Mouse (Mus musculus) megakaryocyte progenitor cell, adult 5-6 weeks (primary cell): ENCODE results near the gene Teddm1a. TPM values are rescaled to one million over a fixed set of nuclear protein-coding genes. Genes with fewer than 3 reads are reported as not detected.
"Not testable (repeated sequence)": the region's sequence is repeated elsewhere in the genome, so short reads cannot be mapped to it uniquely, and the experiment has no call there.

Experiments used
- ATAC-seq: replicated peaks from 2 replicates; pipeline ENCODE4 v1.8.0; 2016; ENCODE audit warnings: mild to moderate bottlenecking, moderate TSS enrichment, inconsistent platforms; ENCODE audit not compliant: poor library complexity
- total RNA-seq, 2 experiments: library from RNA; stranded (forward) in 1 of 2; stranded (reverse) in 1 of 2; fragments of 157-497, 149-512 nt in 1 of 2; fragments of 200-1000 nt in 1 of 2; gene quantifications; 2 replicates each; pipeline versions ENCODE4 v1.2.3 to v1.2.4; 2015 to 2017

Gene Teddm1a
- total RNA-seq (2015) (not detected in 2 replicates), total RNA-seq (2017) (not detected in 2 replicates)

DNA sequence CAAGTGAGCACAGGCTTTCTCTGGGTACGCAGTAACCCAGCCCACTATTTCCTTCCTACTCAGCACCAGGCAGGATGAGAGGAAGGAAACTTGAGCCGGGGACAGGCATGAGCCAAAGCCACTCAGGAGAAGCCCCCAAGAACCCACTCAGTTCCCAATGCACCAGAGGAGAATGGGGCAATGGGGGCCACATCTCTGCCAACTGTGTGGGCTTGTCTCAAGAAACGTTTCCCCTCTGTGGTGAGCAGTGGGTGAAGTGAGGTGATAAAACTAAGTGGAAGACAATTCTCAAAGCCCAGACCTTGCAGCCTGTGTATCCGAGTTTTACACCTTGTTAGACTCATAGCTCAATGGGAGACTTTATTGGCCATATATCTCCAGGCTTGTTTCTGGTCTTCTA, at the start of gene Teddm1a:
TSS of gene Teddm1a (plus strand) at position 301 of the 400 bp plus-strand sequence.
- 0 out of 2 replicates have a peak, but pooled peaks have one; percentile 6 for ATAC-seq

DNA sequence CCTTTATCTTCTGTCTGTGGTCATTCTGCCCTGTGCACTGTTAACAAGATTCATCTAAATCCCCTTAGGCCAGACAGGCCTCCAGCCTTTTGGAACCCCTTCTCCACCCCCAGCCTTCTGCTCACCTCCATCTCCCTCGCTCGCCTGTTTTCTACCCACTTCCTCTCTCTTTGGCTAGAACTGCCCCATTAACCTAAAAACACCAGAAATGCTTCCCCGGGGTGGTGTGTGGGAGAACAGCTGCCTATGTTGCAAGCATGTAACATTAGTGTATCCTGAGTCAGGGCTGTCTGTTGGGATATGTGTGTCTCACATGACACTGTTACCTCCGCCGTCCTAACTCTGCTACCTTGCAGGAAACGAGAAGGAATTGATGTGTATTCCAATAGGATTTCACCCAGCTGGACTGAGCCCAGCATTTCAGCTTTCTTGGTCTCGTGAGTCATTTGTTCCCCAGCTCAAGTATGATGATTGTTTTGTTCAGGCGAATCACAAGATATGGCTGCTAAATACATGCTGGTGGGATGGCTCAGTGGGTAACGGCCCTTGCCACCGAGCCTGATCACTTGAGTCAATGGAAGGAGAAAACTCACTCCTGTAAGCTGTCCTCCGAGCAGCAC, 49.3 kb upstream of the Teddm1a start:
- ATAC-seq = peak; percentile 68

DNA sequence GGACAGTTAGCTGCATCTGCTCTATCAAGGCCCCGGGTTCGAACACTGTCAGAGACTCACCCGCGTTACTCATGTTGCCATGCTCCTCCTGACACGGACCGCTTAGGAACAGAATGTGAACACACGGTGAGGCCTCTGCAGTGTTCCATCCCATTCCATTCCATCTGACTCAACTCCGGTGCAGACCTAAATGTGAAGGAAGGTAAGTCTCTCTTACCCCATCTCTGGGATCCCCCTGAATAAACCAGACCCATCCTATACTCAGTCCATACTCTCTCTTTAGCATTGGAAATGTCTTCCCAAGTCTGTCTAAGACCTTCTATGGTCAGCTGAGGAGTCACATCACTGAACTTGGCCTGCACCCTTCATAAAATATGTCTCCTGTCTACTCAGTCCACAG, 47.5 kb upstream of the Teddm1a start, which contains the start of gene Rgsl1:
TSS of gene Rgsl1 (minus strand) at position 101 of the 400 bp plus-strand sequence.
- ATAC-seq = no peak

DNA sequence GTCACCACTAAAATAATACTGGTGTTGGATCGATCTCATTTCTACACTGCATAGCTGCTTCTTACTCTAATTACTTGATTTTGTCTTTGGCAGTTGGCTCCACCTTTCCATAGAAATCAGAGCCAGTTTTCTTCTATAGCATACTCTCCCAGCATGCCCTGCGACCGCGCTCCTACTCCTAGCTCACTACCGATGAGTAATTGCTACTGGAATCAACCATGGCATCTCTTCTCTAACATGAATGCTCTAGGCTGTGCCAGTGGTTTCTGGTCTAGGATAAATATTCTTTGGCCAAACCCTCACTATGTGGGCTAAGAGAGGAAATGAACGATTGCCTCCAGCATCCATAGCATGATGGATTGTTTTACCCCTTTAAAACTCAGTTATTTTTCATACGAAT, 45.1 kb upstream of the Teddm1a start:
- ATAC-seq = no peak

DNA sequence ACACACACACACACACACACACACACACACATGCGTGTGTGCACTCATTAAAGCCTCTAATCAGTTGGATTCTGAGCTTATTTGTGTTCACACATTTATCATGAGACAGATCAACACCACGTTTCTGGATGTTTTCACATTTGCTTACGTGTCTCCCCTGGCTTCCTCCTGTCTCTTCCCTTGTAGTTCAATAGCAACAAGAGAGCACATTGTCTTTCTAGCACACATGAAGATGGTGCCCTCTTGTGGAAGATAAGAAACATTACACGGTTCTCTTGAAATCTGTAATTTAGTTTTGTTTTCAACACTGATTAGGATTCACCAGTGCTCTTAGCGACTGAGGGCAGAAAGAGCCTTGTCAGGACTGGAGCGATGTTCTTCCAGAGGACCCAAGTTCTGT, 44.7 kb upstream of the Teddm1a start:
- peak; percentile 88 for ATAC-seq

DNA sequence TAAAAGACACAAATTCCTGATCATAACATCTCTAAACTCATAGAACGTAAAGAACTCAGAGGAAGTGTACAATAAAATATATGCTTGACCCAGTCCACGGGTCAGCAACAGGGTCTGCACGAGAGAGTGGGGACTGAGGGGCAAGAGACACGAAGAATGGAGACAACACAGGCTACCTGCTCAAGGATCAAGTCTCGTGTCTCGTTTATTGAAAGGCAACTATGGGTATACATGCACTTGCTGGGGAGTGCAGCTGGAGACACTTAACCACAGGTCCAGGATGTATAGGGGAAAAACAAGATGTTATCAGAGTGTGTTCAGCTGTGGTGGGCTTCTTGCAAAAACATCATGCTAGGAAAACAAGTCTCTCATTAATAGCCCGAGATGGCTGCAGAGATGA, 38.8 kb upstream of the Teddm1a start:
- ATAC-seq = not testable (repeated sequence)

DNA sequence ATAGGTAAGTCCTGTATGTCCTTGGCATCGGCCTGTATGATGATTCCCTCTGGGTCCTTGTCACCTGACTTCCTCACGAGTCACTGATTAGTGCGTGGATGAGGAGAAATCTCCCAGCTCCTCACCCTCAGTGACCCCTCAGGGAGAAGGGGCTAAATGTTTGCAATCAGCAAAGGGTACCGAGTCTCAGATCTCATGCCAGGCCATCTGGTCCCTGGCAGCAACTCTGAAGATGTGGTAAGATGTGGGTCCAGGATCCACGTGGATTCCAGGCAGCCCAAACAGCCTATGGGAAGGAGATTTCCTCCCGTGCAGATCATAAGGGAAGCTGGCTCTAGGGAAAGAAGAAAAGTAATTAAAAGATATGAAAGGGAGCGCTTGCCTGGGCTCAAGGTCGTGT, 35.6 kb upstream of the Teddm1a start:
- ATAC-seq = no peak

DNA sequence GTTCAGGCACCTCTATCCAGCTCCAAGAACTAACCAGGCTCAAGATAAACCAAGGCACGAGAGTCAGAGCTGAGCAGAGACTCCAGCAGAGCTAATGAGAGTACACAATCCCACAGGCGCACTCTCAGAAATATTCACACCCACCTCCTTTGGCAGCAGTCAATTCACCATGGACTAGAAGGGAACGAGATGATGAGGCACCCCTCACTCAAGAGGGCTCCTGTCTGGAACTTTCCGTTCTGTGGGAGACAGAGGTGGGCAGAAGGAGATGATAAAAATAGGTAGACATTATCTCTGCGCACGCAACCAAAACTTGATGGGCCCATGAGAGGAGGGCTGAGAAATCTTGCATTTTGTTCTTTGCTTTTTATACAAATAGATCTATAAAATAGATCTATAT, 17.5 kb upstream of the Teddm1a start, which contains the start of gene Teddm1b:
TSS of gene Teddm1b (plus strand) at position 301 of the 400 bp plus-strand sequence.
- no peak for ATAC-seq

DNA sequence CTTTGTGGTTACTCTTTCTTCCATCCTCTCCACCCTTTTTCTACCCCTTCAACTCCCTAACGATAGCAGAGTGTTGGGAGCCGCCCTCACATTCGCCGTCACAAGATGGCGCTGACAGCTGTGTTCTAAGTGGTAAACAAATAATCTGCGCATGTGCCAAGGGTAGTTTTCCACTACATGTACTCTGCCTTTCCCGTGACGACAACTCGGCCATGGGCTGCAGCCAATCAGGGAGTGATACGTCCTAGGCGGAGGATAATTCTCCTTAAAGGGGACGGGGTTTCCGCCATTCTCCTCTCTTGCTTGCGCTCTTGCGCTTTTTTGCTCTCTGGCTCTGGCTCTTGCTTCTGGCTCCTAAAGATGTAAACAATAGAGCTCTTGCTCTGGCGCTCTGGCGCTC, 11.2 kb upstream of the Teddm1a start:
- ATAC-seq = not testable (repeated sequence)

DNA sequence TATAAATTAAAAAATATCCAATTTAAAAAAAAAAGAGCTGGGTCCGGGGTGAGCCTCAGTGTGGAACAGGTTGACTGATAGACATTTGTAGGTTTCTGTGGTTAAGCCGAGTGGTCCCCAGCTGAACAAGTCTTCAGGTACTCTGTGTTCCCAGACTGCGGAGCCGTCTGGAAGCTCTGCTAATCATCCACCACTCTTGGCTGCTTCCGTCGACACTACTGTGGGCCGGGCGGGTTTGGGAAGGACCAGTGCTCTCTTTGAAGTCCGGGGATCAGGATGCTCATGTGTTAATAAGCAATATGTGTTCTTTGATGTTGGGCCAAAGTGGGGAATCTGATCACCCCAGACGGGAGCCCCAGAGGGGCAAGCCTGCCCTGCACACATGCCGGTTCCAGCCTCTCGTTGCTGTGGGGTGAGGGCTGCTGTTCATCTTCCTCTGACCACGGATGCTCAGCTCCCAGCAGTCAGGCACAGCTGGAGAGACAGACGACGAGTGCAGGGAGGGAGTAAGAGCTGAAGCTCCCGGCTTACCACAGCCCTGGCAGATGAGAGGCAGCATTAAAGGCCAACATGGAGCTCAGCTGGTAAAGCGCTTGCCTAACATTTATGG, 5.4 kb upstream of the Teddm1a start:
- no peak for ATAC-seq

DNA sequence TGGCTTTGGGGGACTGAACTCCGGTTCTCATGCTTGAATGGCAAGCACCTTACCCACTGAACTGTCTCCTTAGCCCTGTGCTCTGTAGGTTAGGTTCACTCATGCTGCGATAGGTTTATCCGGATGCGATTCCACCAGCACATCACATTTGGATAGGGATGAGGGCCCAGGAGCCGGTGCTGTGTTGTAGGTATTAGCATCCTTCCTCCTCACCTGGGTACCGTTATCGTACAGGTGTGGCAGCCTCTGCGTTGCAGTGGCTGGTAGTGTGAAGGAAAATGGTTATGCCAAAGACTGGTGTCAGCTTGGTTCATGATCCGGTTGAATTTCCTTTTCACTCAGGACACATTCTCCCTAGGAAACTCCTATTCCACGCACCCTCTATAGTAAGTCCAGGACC, 1.4 kb upstream of the Teddm1a start:
- no peak for ATAC-seq

DNA sequence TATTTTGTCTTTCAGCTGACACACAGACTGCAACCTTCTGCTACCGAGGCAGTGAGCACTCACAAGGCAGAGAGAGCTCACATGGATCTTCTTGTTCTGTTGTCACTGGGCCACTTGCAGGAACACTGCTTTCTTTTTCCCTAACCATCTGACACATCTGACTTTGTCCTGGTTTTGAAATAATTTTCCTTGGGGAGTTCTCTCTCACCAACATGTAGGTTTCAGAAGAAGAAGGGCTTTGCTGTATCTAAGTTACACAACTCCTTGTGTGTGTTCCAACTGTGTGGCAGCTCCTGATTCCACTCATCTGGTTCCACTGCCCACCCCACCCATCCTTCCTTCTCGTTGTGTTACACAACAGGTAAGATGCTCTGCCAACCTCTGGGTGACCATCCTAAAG, 2.2 kb downstream of the Teddm1a start:
- ATAC-seq = no peak

DNA sequence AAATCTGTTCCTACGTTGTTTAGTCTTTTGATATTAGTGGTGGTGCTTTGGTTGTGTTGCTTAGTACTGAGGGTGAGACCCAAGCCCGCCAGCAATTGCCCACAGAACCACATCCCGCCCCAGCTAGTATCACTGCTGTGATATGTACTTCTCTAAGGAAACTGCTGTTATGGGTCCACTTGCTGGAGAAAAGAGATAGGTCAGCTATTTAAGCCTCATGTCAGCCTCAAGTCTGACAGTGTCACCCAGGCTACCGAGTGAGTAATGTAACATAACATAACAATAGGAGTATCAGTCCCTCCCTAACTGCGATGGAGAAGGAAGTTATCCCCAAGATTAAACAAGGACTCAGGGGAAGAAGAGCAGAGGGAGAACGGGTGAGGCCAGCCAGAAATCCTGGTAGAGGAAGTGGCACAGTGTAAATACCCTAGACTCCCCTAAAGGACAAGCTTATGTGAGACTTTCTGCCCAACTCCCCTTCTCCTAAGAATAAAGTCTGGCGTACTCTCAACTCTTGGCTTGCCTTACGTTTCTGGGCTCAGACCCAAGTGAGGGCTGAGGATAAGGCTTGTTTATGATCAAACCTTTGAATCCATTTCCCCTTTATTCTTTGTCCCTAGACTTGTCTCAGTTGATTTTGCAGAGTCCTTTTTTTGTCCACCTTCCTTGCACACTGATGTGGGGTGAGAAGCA, 2.8 kb downstream of the Teddm1a start:
- ATAC-seq = no peak; the same call in 1 of the 2 replicates

DNA sequence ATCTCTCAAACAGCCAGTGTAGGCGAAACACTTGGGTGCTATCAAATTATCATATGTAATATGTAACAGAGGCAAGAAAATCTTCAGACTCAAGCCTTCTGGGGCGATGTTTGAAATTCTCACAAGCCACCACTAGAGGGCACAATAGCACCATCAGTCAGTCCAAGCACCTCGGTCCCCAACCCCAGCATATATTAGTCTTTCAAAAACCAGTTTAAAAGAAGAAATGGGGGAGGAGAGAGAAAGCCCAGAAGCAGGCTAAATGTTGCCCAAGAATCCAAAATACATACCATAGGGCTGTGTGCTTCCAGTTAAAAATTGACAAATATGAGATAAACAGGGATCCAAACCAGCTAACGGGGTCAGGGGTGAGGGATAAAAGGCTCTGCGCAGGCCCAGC, 3.4 kb downstream of the Teddm1a start:
- peak; percentile 55 for ATAC-seq

DNA sequence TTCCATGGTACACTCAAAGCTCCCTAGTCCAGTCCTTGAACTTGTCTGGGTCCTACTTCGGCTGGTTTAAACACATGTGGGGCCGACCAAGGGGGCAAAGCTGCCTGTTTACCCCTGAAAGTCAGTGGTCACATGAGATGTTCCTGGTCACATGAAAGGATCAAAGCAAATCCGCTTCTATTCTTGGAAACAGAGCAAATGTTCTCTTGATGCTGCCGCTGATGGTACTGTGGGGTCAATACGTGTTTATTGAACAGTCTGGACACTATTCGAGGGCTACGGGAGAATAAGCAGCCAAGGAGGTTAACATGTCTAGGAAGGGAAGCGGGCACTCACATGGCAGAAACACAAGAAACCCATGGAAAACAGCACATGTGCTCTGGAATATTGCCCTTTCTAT, 5.7 kb downstream of the Teddm1a start:
- ATAC-seq = no peak

DNA sequence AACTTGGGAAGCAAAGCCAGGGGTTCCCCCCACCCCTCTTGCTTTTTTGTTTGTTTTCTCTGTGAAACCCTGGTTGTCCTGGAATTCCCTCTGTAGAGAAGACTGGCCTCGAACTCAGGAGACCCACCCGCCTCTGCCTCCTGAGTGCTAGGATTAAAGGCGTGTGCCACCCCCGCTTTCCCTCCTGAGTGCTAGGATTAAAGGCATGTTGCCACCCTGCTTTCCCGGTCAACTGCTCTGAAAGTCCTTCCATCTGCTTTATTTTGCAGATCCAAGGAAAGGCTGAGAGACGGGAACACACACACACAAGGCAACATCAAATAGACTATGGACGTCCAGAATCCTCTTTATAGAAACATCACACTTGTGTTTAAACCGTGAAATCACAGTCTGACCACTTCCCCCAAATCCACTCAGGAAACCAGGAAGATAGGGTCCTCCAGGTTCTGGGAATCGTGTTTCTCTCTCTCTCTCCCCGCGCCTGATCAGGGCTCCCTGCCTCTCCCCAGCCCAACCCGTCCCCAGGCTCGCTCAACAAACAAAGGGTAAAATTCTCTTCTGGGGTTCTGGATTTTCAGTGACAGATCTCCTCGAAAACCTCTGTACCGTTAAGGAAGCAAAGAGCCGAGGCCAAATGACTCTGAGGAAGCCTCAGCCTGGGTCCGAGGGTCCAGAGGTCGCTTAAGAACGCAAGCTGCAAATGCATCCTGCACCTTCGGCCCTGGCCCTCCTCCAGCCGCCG, 7.6 kb downstream of the Teddm1a start:
- no peak for ATAC-seq

DNA sequence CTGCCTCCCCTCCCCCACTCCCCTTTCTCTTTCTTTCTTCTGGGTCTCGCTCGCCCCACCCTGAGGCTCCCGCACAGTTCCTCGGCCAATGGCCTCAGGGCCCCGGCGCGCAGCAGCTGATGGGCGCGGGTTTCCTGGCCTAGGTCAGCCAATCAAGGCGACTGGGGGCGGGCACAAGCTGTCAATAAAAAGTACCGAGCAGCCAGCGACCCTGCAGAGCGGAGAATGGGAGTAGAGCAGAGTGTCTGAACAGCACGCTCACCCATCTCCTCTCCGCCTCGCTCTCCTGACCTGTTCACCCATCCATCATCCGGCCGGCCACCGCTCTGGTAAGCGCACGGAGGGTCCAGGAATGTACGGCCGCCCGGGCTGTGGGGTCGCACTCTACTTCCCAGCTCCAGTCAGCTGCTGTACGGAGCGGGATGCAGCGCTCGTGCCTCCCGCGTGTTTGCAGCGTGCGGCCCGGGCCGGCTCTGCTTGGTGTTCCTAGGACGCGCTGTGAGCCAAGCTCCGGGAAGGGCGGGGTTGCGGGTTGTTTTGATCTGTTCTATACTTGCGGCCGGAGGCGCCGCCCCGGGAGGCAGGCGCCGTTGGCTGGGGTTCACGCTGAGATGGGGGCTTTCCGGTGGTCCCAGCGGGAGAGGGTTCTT, 8.3 kb downstream of the Teddm1a start, which contains the start of the genes Glul and Teddm2:
TSS of gene Glul (plus strand) at position 214 of the 650 bp plus-strand sequence.
TSS of gene Teddm2 (minus strand) at position 498 of the 650 bp plus-strand sequence.
- ATAC-seq = peak; percentile 79

DNA sequence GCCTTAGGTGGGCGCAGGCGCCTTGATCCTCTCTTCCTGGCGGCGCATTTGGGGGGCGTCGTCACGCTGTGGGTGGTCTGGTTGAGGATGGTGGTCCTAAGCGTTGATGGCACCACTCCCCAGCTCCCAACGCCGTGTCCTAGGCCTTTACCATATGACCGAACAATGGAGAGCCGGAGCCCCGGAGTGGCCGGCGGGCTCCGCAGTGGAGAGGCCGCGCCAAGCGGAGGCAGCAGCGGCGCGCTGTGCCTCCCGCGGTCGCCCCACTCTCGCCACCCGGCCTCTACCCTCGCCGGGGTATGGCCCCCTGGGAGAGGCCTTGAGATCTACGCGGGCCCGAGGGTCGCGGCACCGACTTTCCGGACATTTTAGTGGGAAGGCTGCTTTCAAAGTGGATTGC, 8.8 kb downstream of the Teddm1a start:
- ATAC-seq = peak; percentile 17

DNA sequence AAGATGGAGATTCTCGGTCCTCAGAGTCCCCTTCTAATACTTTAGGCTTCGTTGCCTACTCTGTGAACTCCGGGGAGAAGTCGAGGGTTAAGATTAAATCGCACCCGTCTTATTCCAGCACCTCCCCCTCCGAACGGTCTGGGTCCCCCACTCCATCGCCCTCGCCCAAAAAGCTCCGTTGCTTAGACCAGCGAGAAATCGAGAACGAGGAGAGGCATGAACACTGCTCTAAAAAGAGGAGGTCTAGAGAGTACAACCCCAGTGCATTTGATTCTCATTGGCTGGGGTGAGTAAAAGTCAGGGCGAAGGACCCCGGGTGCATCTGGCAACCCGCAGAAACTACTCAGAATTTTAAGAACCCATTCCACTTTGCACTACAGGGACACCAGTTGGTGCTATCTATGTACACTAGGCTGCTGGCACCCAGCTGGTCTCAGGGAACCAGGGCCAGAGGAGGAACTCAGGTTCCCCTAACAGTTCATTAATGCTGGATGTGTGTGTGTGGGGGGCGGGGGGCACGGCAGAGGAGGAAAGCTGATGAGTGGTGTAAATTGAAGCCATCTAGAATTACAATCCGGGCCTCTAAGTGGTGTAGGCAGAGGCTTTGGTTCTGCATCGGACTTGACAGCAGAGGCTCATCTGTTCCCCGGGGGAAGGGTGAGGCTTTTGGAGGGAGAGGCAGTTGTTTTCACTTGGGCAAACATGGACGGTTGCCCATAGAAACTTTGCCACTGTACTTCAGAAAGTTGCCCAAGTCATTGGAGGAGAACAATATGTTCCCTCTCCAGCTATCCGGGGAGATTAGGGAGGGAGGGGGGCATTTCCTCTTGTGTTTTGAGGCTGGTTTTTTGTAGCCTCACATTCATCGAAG, 9.6 kb downstream of the Teddm1a start:
- peak; percentile 15 for ATAC-seq

DNA sequence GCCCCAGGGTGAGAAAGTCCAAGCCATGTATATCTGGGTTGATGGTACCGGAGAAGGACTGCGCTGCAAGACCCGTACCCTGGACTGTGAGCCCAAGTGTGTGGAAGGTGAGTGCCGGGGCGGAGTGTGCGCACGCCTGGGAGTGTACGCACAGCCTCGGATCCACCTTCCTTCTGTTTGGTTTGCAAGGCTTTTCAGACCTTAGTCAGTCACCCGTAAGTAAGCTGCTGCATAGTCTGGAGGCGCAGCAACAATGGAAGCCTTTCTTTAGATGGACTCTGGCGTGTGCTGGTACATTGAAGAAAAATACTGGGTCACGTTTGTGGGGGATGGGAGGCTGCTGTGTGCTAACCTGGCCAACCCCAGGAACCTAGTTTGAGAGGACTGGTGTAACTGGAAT, 11.5 kb downstream of the Teddm1a start:
- no peak for ATAC-seq
